Mouse (Mus musculus) left cerebral cortex, adult 11 months (tissue): ENCODE results near the gene Faap100.
"Not testable (repeated sequence)": the region's sequence is repeated elsewhere in the genome, so short reads cannot be mapped to it uniquely, and the experiment has no call there.

Experiments used
- DNase-seq: peaks from one replicate; pipeline ENCODE4 v3.0.0; 2022; ENCODE audit warnings: low spot score

The Faap100 gene

GRCm38 (mm10) chr11:120376302-120377160 is 2.0 kb downstream of the Faap100 start:
- DNase-seq: no peak

GRCm38 (mm10) chr11:120375324-120375723 is 3.2 kb downstream of the Faap100 start:
- DNase-seq: no peak

GRCm38 (mm10) chr11:120373820-120374586 is 4.6 kb downstream of the Faap100 start:
- DNase-seq: no peak

GRCm38 (mm10) chr11:120373025-120373424 is 5.5 kb downstream of the Faap100 start:
- DNase-seq: no peak

GRCm38 (mm10) chr11:120369656-120370055 is 8.9 kb downstream of the Faap100 start:
- DNase-seq: no peak

- DNase-seq: no peak
These were observed 12.0 kb downstream of the Faap100 start for GRCm38 (mm10) chr11:120366443-120367027.

GRCm38 (mm10) chr11:120362891-120363290 is 15.7 kb downstream of the Faap100 start:
- DNase-seq: no peak

GRCm38 (mm10) chr11:120361295-120361694 is 17.3 kb downstream of the Faap100 start, which contains the start of gene Fscn2:
Gene Fscn2 (plus strand): TSS chr11:120361534.
- DNase-seq: no peak

GRCm38 (mm10) chr11:120360755-120361154 is 17.8 kb downstream of the Faap100 start:
- DNase-seq: no peak

GRCm38 (mm10) chr11:120360062-120360461 is 18.5 kb downstream of the Faap100 start:
- DNase-seq: no peak

GRCm38 (mm10) chr11:120359391-120359790 is 19.2 kb downstream of the Faap100 start:
- DNase-seq: no peak

GRCm38 (mm10) chr11:120357791-120358401 is 20.7 kb downstream of the Faap100 start:
- DNase-seq: no peak

- DNase-seq: no peak
These were observed 21.7 kb downstream of the Faap100 start for GRCm38 (mm10) chr11:120356900-120357299.

- no peak for DNase-seq
These were observed 22.2 kb downstream of the Faap100 start for GRCm38 (mm10) chr11:120356319-120356840.

- DNase-seq: no peak
These were observed 23.1 kb downstream of the Faap100 start for GRCm38 (mm10) chr11:120355277-120356039.

GRCm38 (mm10) chr11:120354304-120355276 is 24.0 kb downstream of the Faap100 start:
- no peak for DNase-seq

GRCm38 (mm10) chr11:120353500-120354303 is 24.9 kb downstream of the Faap100 start:
- DNase-seq: no peak

- DNase-seq: no peak
These were observed 25.8 kb downstream of the Faap100 start for GRCm38 (mm10) chr11:120352571-120353290.

- not testable (repeated sequence) for DNase-seq
These were observed 26.5 kb downstream of the Faap100 start for GRCm38 (mm10) chr11:120352093-120352350.
